Mouse (Mus musculus) intestine, postnatal 0 days (tissue): ENCODE measurements at regions not wholly inside any gene's neighbourhood (a gene's known extent, or its start where the extent isn't known, plus 50 kb on each side); places are given as distances from the start of the nearest gene placed in this dataset.

ENCODE experiments used
- ATAC-seq: fragments of 200-750 bp; cut with Nextera tagmentation; 2 replicates; pipeline ENCODE4 v1.8.0; 2017; ENCODE audit warnings: mild to moderate bottlenecking, moderate TSS enrichment, moderate library complexity
- H3K27ac ChIP-seq: fragments of 300-500 bp; sonication (generic); 2 replicates; pipeline ENCODE4 v1.5.1; 2014; ENCODE audit warnings: mild to moderate bottlenecking, low read depth, low read length, moderate library complexity
- H3K27me3 ChIP-seq: fragments of 300-500 bp; sonication (generic); replicated peaks from 2 replicates; pipeline ENCODE4 v1.6.1; 2014; ENCODE audit warnings: low read length, mixed read lengths; ENCODE audit not compliant: control insufficient read depth, insufficient read depth
- H3K36me3 ChIP-seq: fragments of 300-500 bp; sonication (generic); 2 replicates; pipeline ENCODE4 v1.6.1; 2014; ENCODE audit warnings: mild to moderate bottlenecking, moderate library complexity; ENCODE audit not compliant: control insufficient read depth, insufficient read depth
- H3K4me1 ChIP-seq: fragments of 300-500 bp; sonication (generic); replicated peaks from 2 replicates; pipeline ENCODE4 v1.6.1; 2014; ENCODE audit warnings: antibody characterized with exemption, low read length, mixed read lengths; ENCODE audit not compliant: control insufficient read depth, insufficient read depth
- H3K4me2 ChIP-seq: fragments of 300-500 bp; sonication (generic); replicated peaks from 2 replicates; pipeline ENCODE4 v1.6.1; 2014; ENCODE audit warnings: low read depth, mild to moderate bottlenecking, moderate library complexity
- H3K4me3 ChIP-seq: fragments of 300-500 bp; sonication (generic); 2 replicates; pipeline ENCODE4 v1.5.1; 2014; ENCODE audit warnings: low read depth, low read length
- H3K9ac ChIP-seq: fragments of 300-500 bp; sonication (generic); 2 replicates; pipeline ENCODE4 v1.6.1; 2014; ENCODE audit warnings: mild to moderate bottlenecking, low read depth, low read length
- H3K9me3 ChIP-seq: fragments of 300-500 bp; sonication (generic); 2 replicates; pipeline ENCODE4 v1.6.1; 2016; ENCODE audit warnings: mixed run types; ENCODE audit not compliant: control insufficient read depth
- CTCF ChIP-seq: sonication (generic); IDR thresholded peaks from 2 replicates; pipeline ENCODE4 v1.5.1; 2016; ENCODE audit warnings: low read depth, mild to moderate bottlenecking, control low read depth, antibody characterized with exemption, moderate library complexity
- WGBS: fragments of 180-500 bp; shearing (Covaris S2); extraction: QIAGEN DNeasy Blood & Tissue Kit; methylation state at CpG from one replicate; pipeline ENCODE4 v1.1.7; 2014; 5-methylcytosine and 5-hydroxymethylcytosine counted together

- 63% methylated on average over 13 of the region's 13 CpGs for WGBS
- TF ChIP-seq CTCF, result no peak
- H3K4me1 ChIP-seq, result no peaks in the 10 kb centered on the region
- H3K27ac ChIP-seq, result no peak overlapping the region
- H3K9me3 ChIP-seq, result no peaks in the 10 kb centered on the region
- no peak overlapping the region for H3K9ac ChIP-seq
- no peaks in the 10 kb centered on the region for H3K27me3 ChIP-seq
- H3K4me3 ChIP-seq, result no peak overlapping the region
- H3K36me3 ChIP-seq, result no peaks in the 10 kb centered on the region
- H3K4me2 ChIP-seq, result no peak overlapping the region
- ATAC-seq, result no peak
These were observed 187.3 kb downstream of the Wdr11 start for GRCm38 (mm10) chr7:129778842-129779421.

GRCm38 (mm10) chr7:129779939-129780338 is 188.3 kb downstream of the Wdr11 start:
- Histone ChIP-seq H3K9me3 (no peaks in the 10 kb centered on the region), H3K36me3 (no peaks in the 10 kb centered on the region), H3K27ac (no peak overlapping the region), H3K27me3 (no peaks in the 10 kb centered on the region), H3K4me1 (no peaks in the 10 kb centered on the region), H3K9ac (no peak overlapping the region), H3K4me2 (no peak overlapping the region), H3K4me3 (no peak overlapping the region)
- no peak for TF ChIP-seq CTCF
- no peak for ATAC-seq
- WGBS, result 83% methylated on average over 6 of the region's 6 CpGs

GRCm38 (mm10) chr7:129781756-129782155 is 190.1 kb downstream of the Wdr11 start:
- 66% methylated on average over 3 of the region's 3 CpGs for WGBS
- H3K27ac ChIP-seq, result no peak overlapping the region
- no peak for ATAC-seq
- H3K36me3 ChIP-seq, result no peaks in the 10 kb centered on the region
- H3K9me3 ChIP-seq, result no peaks in the 10 kb centered on the region
- H3K4me3 ChIP-seq, result no peak overlapping the region
- no peak overlapping the region for H3K4me2 ChIP-seq
- H3K4me1 ChIP-seq, result no peaks in the 10 kb centered on the region
- no peak overlapping the region for H3K9ac ChIP-seq
- no peaks in the 10 kb centered on the region for H3K27me3 ChIP-seq
- no peak for TF ChIP-seq CTCF

- Histone ChIP-seq H3K9ac (no peak overlapping the region), H3K4me1 (no peaks in the 10 kb centered on the region), H3K27ac (no peak overlapping the region), H3K9me3 (no peaks in the 10 kb centered on the region), H3K36me3 (no peaks in the 10 kb centered on the region), H3K4me3 (no peak overlapping the region), H3K27me3 (no peaks in the 10 kb centered on the region), H3K4me2 (no peak overlapping the region)
- WGBS, result 91% methylated on average over 4 of the region's 4 CpGs
- no peak for ATAC-seq
- no peak for TF ChIP-seq CTCF
These were observed 193.3 kb downstream of the Wdr11 start for GRCm38 (mm10) chr7:129784966-129785365.

GRCm38 (mm10) chr7:129787011-129787410 is 195.3 kb downstream of the Wdr11 start:
- Histone ChIP-seq H3K36me3 (no peaks in the 10 kb centered on the region), H3K27ac (no peak overlapping the region), H3K9ac (no peak overlapping the region), H3K4me1 (no peaks in the 10 kb centered on the region), H3K4me3 (no peak overlapping the region), H3K9me3 (no peaks in the 10 kb centered on the region), H3K4me2 (no peak overlapping the region), H3K27me3 (no peaks in the 10 kb centered on the region)
- 68% methylated on average over 2 of the region's 2 CpGs for WGBS
- no peak for ATAC-seq
- no peak for TF ChIP-seq CTCF

- no peaks in the 10 kb centered on the region for H3K9me3 ChIP-seq
- no peaks in the 10 kb centered on the region for H3K36me3 ChIP-seq
These were observed 196.1 kb downstream of the Wdr11 start for GRCm38 (mm10) chr7:129787736-129788135.

GRCm38 (mm10) chr7:129789461-129789860 is 197.8 kb downstream of the Wdr11 start:
- ATAC-seq, result no peak
- WGBS, result 34% methylated on average over 6 of the region's 6 CpGs
- no peak for TF ChIP-seq CTCF
- H3K36me3 ChIP-seq, result no peaks in the 10 kb centered on the region
- no peaks in the 10 kb centered on the region for H3K9me3 ChIP-seq
- H3K27ac ChIP-seq, result no peak overlapping the region
- no peaks in the 10 kb centered on the region for H3K27me3 ChIP-seq
- H3K4me1 ChIP-seq, result no peaks in the 10 kb centered on the region
- H3K9ac ChIP-seq, result no peak overlapping the region
- no peak overlapping the region for H3K4me3 ChIP-seq
- H3K4me2 ChIP-seq, result no peak overlapping the region

More at GRCm38 (mm10) chr7:129787736-129788135, 196.1 kb downstream of the Wdr11 start:
- Histone ChIP-seq H3K27me3 (no peaks in the 10 kb centered on the region), H3K9ac (no peak overlapping the region), H3K4me3 (no peak overlapping the region), H3K4me2 (no peak overlapping the region), H3K27ac (no peak overlapping the region), H3K4me1 (no peaks in the 10 kb centered on the region)
- WGBS, result 96% methylated on average over 2 of the region's 2 CpGs
- ATAC-seq, result no peak
- TF ChIP-seq CTCF, result no peak
